Mouse (Mus musculus) midbrain, embryonic 12.5 days (tissue): ENCODE measurements around the gene Plch2. TPM values are rescaled to one million over a fixed set of nuclear protein-coding genes. Genes with fewer than 3 reads are reported as not detected.

ENCODE experiments used
- ATAC-seq: fragments of 200-750 bp; cut with Nextera tagmentation; 2 replicates; pipeline ENCODE4 v1.8.0; 2017; ENCODE audit warnings: low read depth, moderate TSS enrichment, moderate library complexity; ENCODE audit not compliant: low FRiP score
- H3K27ac ChIP-seq: fragments of 300-500 bp; sonication (generic); replicated peaks from 2 replicates; pipeline ENCODE4 v1.5.1; 2016; ENCODE audit warnings: mild to moderate bottlenecking
- H3K27me3 ChIP-seq: fragments of 300-500 bp; sonication (generic); 2 replicates; pipeline ENCODE4 v1.6.1; 2016; ENCODE audit warnings: mild to moderate bottlenecking
- H3K36me3 ChIP-seq: fragments of 300-500 bp; sonication (generic); 2 replicates; pipeline ENCODE4 v1.6.1; 2016
- H3K4me1 ChIP-seq: fragments of 300-500 bp; sonication (generic); 2 replicates; pipeline ENCODE4 v1.6.1; 2016
- H3K4me2 ChIP-seq: fragments of 300-500 bp; sonication (generic); replicated peaks from 2 replicates; pipeline ENCODE4 v1.6.1; 2016; ENCODE audit warnings: mild to moderate bottlenecking, moderate library complexity
- H3K4me3 ChIP-seq: fragments of 300-500 bp; sonication (generic); 2 replicates; pipeline ENCODE4 v1.5.1; 2016; ENCODE audit warnings: mild to moderate bottlenecking
- H3K9ac ChIP-seq: fragments of 300-500 bp; sonication (generic); replicated peaks from 2 replicates; pipeline ENCODE4 v1.6.1; 2016; ENCODE audit warnings: mild to moderate bottlenecking, moderate library complexity
- H3K9me3 ChIP-seq: fragments of 300-500 bp; sonication (generic); 2 replicates; pipeline ENCODE4 v1.6.1; 2016; ENCODE audit warnings: mild to moderate bottlenecking
- WGBS: fragments of 180-500 bp; shearing (Covaris S2); methylation state at CpG from one replicate; pipeline ENCODE4 v1.1.7; 2016; 5-methylcytosine and 5-hydroxymethylcytosine counted together
- polyA plus RNA-seq: library from polyadenylated mRNA; unstranded; fragments of >200 nt; fragmentation: Nextera tagmentation; extraction: Ambion mirVana; gene quantifications from 2 replicates; pipeline ENCODE4 v1.2.1, GENCODE M21; 2016

Gene Plch2
- polyA plus RNA-seq, 1 experiment from 2014 or later = 3.6 TPM

GRCm38 (mm10) chr4:155007641-155008040 is 48.9 kb downstream of the Plch2 start:
- H3K4me3 ChIP-seq = no peak overlapping the region
- WGBS = 92% methylated on average over 3 of the region's 3 CpGs
- peaks cover 4% of the 10 kb centered on the region; the same call in 1 of the 2 replicates for H3K27me3 ChIP-seq
- peaks cover 2% of the 10 kb centered on the region; the same call in 1 of the 2 replicates for H3K4me1 ChIP-seq
- no peak overlapping the region for H3K27ac ChIP-seq
- H3K36me3 ChIP-seq = no peaks in the 10 kb centered on the region
- H3K4me2 ChIP-seq = no peak overlapping the region
- no peak overlapping the region for H3K9ac ChIP-seq
- no peaks in the 10 kb centered on the region for H3K9me3 ChIP-seq
- no peak for ATAC-seq

GRCm38 (mm10) chr4:155006296-155006695 is 50.3 kb downstream of the Plch2 start:
- Histone ChIP-seq H3K4me2 (no peak overlapping the region), H3K4me1 (no peaks in the 10 kb centered on the region), H3K9ac (no peak overlapping the region), H3K4me3 (no peak overlapping the region), H3K9me3 (no peaks in the 10 kb centered on the region), H3K27me3 (peaks cover 11% of the 10 kb centered on the region; the same call in 1 of the 2 replicates), H3K27ac (no peak overlapping the region), H3K36me3 (no peaks in the 10 kb centered on the region)
- ATAC-seq = no peak
- 68% methylated on average over 10 of the region's 10 CpGs for WGBS

- no peak overlapping the region for H3K4me2 ChIP-seq
- WGBS = 91% methylated on average over 3 of the region's 3 CpGs
- no peaks in the 10 kb centered on the region for H3K36me3 ChIP-seq
- peaks cover 11% of the 10 kb centered on the region; the same call in 1 of the 2 replicates for H3K27me3 ChIP-seq
- no peak overlapping the region for H3K4me3 ChIP-seq
- no peak overlapping the region for H3K27ac ChIP-seq
- H3K9me3 ChIP-seq = no peaks in the 10 kb centered on the region
- no peak for ATAC-seq
- H3K4me1 ChIP-seq = 0 out of 2 replicates have a peak, but pooled peaks cover 1% of the 10 kb centered on the region
- H3K9ac ChIP-seq = no peak overlapping the region
Observed at GRCm38 (mm10) chr4:155005278-155005677, 51.3 kb downstream of the Plch2 start.

- Histone ChIP-seq H3K27ac (no peak overlapping the region), H3K4me2 (no peak overlapping the region), H3K4me3 (no peak overlapping the region), H3K9me3 (no peaks in the 10 kb centered on the region), H3K27me3 (peaks cover 16% of the 10 kb centered on the region), H3K9ac (no peak overlapping the region), H3K4me1 (peaks cover 14% of the 10 kb centered on the region), H3K36me3 (no peaks in the 10 kb centered on the region)
- no peak for ATAC-seq
- WGBS = 92% methylated on average over 5 of the region's 5 CpGs
Observed at GRCm38 (mm10) chr4:154999379-154999778, 57.2 kb downstream of the Plch2 start.

- H3K4me2 ChIP-seq = no peak overlapping the region
- peak; percentile 38; the same call in 1 of the 2 replicates for ATAC-seq
- no peak overlapping the region for H3K27ac ChIP-seq
- no peaks in the 10 kb centered on the region for H3K9me3 ChIP-seq
- no peak overlapping the region for H3K9ac ChIP-seq
- 36% methylated on average over 8 of the region's 8 CpGs for WGBS
- no peak overlapping the region for H3K4me3 ChIP-seq
- no peaks in the 10 kb centered on the region for H3K36me3 ChIP-seq
- peaks cover 14% of the 10 kb centered on the region for H3K4me1 ChIP-seq
- H3K27me3 ChIP-seq = peaks cover 5% of the 10 kb centered on the region
Observed at GRCm38 (mm10) chr4:154996572-154997154, 59.9 kb downstream of the Plch2 start.

- no peak for ATAC-seq
- no peak overlapping the region for H3K9ac ChIP-seq
- H3K27me3 ChIP-seq = peaks cover 5% of the 10 kb centered on the region; the same call in 1 of the 2 replicates
- 86% methylated on average over 4 of the region's 4 CpGs for WGBS
- peaks cover 11% of the 10 kb centered on the region for H3K4me1 ChIP-seq
- H3K4me2 ChIP-seq = no peak overlapping the region
- H3K9me3 ChIP-seq = no peaks in the 10 kb centered on the region
- no peak overlapping the region for H3K4me3 ChIP-seq
- H3K27ac ChIP-seq = no peak overlapping the region
- no peaks in the 10 kb centered on the region for H3K36me3 ChIP-seq
Observed at GRCm38 (mm10) chr4:154994876-154995275, 61.7 kb downstream of the Plch2 start.

- Histone ChIP-seq H3K36me3 (0 out of 2 replicates have a peak, but pooled peaks cover 2% of the 10 kb centered on the region), H3K27me3 (peaks cover 35% of the 10 kb centered on the region), H3K27ac (no peak overlapping the region), H3K4me2 (no peak overlapping the region), H3K4me3 (no peak overlapping the region), H3K4me1 (peaks cover 23% of the 10 kb centered on the region), H3K9ac (no peak overlapping the region), H3K9me3 (no peaks in the 10 kb centered on the region)
- WGBS = 64% methylated on average over 15 of the region's 15 CpGs
- no peak for ATAC-seq
Observed at GRCm38 (mm10) chr4:154986750-154987149, 69.8 kb downstream of the Plch2 start.

- no peak overlapping the region for H3K4me3 ChIP-seq
- H3K4me1 ChIP-seq = peaks cover 23% of the 10 kb centered on the region
- H3K9me3 ChIP-seq = no peaks in the 10 kb centered on the region
- H3K27me3 ChIP-seq = peaks cover 35% of the 10 kb centered on the region
- peak overlapping the region; percentile 34; the same call in 1 of the 2 replicates for H3K9ac ChIP-seq
- ATAC-seq = no peak
- peaks cover 8% of the 10 kb centered on the region for H3K36me3 ChIP-seq
- WGBS = 22% methylated on average over 17 of the region's 17 CpGs
- 0 out of 2 replicates have a peak overlapping the region, but pooled peaks have one; percentile 14 for H3K4me2 ChIP-seq
- no peak overlapping the region for H3K27ac ChIP-seq
Observed at GRCm38 (mm10) chr4:154986096-154986495, 70.5 kb downstream of the Plch2 start.

GRCm38 (mm10) chr4:154985151-154985777 is 71.3 kb downstream of the Plch2 start:
- Histone ChIP-seq H3K4me2 (no peak overlapping the region), H3K9ac (no peak overlapping the region; the same call in 1 of the 2 replicates), H3K9me3 (no peaks in the 10 kb centered on the region), H3K27ac (no peak overlapping the region), H3K4me1 (peaks cover 23% of the 10 kb centered on the region), H3K4me3 (no peak overlapping the region), H3K36me3 (peaks cover 17% of the 10 kb centered on the region), H3K27me3 (peaks cover 35% of the 10 kb centered on the region)
- ATAC-seq = no peak
- 53% methylated on average over 5 of the region's 5 CpGs for whole genome bisulfite sequencing

- H3K36me3 ChIP-seq = peaks cover 32% of the 10 kb centered on the region
- H3K4me2 ChIP-seq = no peak overlapping the region
- no peak overlapping the region for H3K4me3 ChIP-seq
- peaks cover 35% of the 10 kb centered on the region for H3K27me3 ChIP-seq
- no peak for ATAC-seq
- H3K9me3 ChIP-seq = no peaks in the 10 kb centered on the region
- H3K9ac ChIP-seq = peak overlapping the region; percentile 29; the same call in 1 of the 2 replicates
- WGBS = 18% methylated on average over 24 of the region's 24 CpGs
- peaks cover 23% of the 10 kb centered on the region for H3K4me1 ChIP-seq
- H3K27ac ChIP-seq = no peak overlapping the region
Observed at GRCm38 (mm10) chr4:154983767-154984166, 72.8 kb downstream of the Plch2 start.

GRCm38 (mm10) chr4:154982247-154983120 is 74.1 kb downstream of the Plch2 start:
- Histone ChIP-seq H3K27me3 (peaks cover 32% of the 10 kb centered on the region), H3K36me3 (peaks cover 44% of the 10 kb centered on the region), H3K9me3 (no peaks in the 10 kb centered on the region), H3K9ac (no peak overlapping the region), H3K27ac (no peak overlapping the region), H3K4me3 (no peak overlapping the region), H3K4me2 (no peak overlapping the region), H3K4me1 (peaks cover 23% of the 10 kb centered on the region)
- WGBS = 78% methylated on average over 18 of the region's 19 CpGs
- no peak for ATAC-seq

GRCm38 (mm10) chr4:154981530-154981929 is 75.1 kb downstream of the Plch2 start:
- WGBS = 48% methylated on average over 7 of the region's 7 CpGs
- no peak overlapping the region for H3K27ac ChIP-seq

More at GRCm38 (mm10) chr4:154981530-154981929, 75.1 kb downstream of the Plch2 start:
- H3K4me3 ChIP-seq = no peak overlapping the region
- peaks cover 22% of the 10 kb centered on the region for H3K4me1 ChIP-seq
- H3K27me3 ChIP-seq = peaks cover 27% of the 10 kb centered on the region
- H3K9ac ChIP-seq = no peak overlapping the region
- no peak overlapping the region for H3K4me2 ChIP-seq
- H3K9me3 ChIP-seq = no peaks in the 10 kb centered on the region
- peaks cover 54% of the 10 kb centered on the region for H3K36me3 ChIP-seq
- ATAC-seq = peak; percentile 38
